Mouse (Mus musculus): Measurements from ENCODE around the gene Dlx6.

- TF ChIP-seq POLR2A (IDR thresholded peaks at IDR 0.05; ENCODE audit: borderline replicate concordance, low read depth, low read length) (no peak), CTCF (IDR thresholded peaks at IDR 0.05; ENCODE audit: low read depth, low read length) (no peak)
Observed at GRCm38 (mm10) chr6:6854902-6855745, 8.0 kb upstream of the Dlx6 start.

Measured in bone marrow macrophage, adult 2 months (primary cell).